Mouse (Mus musculus) heart, embryonic 11.5 days (tissue): ENCODE measurements around the gene Rbm19. TPM values are rescaled to one million over a fixed set of nuclear protein-coding genes. Genes with fewer than 3 reads are reported as not detected.

Experiments
- ATAC-seq: fragments of 200-750 bp; cut with Nextera tagmentation; replicated peaks from 2 replicates; pipeline ENCODE4 v1.8.0; 2017; ENCODE audit warnings: moderate library complexity; ENCODE audit not compliant: insufficient number of reproducible peaks, low FRiP score, low TSS enrichment
- H3K27ac ChIP-seq: fragments of 300-500 bp; sonication (generic); 2 replicates; pipeline ENCODE4 v1.5.1; 2014; ENCODE audit warnings: mild to moderate bottlenecking, low read depth, low read length
- H3K27me3 ChIP-seq: fragments of 300-500 bp; sonication (generic); 2 replicates; pipeline ENCODE4 v1.6.1; 2014; ENCODE audit warnings: mild to moderate bottlenecking, low read length, mixed read lengths; ENCODE audit not compliant: control insufficient read depth, insufficient read depth
- H3K36me3 ChIP-seq: fragments of 300-500 bp; sonication (generic); 2 replicates; pipeline ENCODE4 v1.6.1; 2014; ENCODE audit warnings: mild to moderate bottlenecking, low read length, moderate library complexity, mixed read lengths; ENCODE audit not compliant: control insufficient read depth, insufficient read depth
- H3K4me1 ChIP-seq: fragments of 300-500 bp; sonication (generic); 2 replicates; pipeline ENCODE4 v1.6.1; 2014; ENCODE audit warnings: low read length; ENCODE audit not compliant: control insufficient read depth, insufficient read depth
- H3K4me2 ChIP-seq: fragments of 300-500 bp; sonication (generic); 2 replicates; pipeline ENCODE4 v1.6.1; 2014; ENCODE audit warnings: mild to moderate bottlenecking, moderate library complexity
- H3K4me3 ChIP-seq: fragments of 300-500 bp; sonication (generic); 2 replicates; pipeline ENCODE4 v1.5.1; 2014; ENCODE audit warnings: low read depth, low read length
- H3K9ac ChIP-seq: fragments of 300-500 bp; sonication (generic); 2 replicates; pipeline ENCODE4 v1.6.1; 2014; ENCODE audit warnings: mild to moderate bottlenecking, low read depth, low read length, moderate library complexity
- H3K9me3 ChIP-seq: fragments of 300-500 bp; sonication (generic); replicated peaks from 2 replicates; pipeline ENCODE4 v1.6.1; 2016; ENCODE audit warnings: low read length; ENCODE audit not compliant: control insufficient read depth
- WGBS: fragments of 180-500 bp; shearing (Covaris S2); extraction: QIAGEN DNeasy Blood & Tissue Kit; methylation state at CpG from one replicate; pipeline ENCODE4 v1.1.7; 2014; ENCODE audit not compliant: insufficient replicate concordance; 5-methylcytosine and 5-hydroxymethylcytosine counted together
- polyA plus RNA-seq: library from polyadenylated mRNA; unstranded; fragments of >200 nt; fragmentation: Nextera tagmentation; extraction: Ambion mirVana; gene quantifications from 2 replicates; pipeline ENCODE4 v1.2.1, GENCODE M21; 2014

Gene Rbm19
- polyA plus RNA-seq, 1 experiment from 2014 or later, result 13.5 TPM

GRCm38 (mm10) chr5:120188541-120188940 is 72.3 kb downstream of the Rbm19 start:
- no peaks in the 10 kb centered on the region for H3K4me1 ChIP-seq
- no peak overlapping the region for H3K4me2 ChIP-seq
- no peak overlapping the region for H3K9ac ChIP-seq
- no peak overlapping the region for H3K27ac ChIP-seq
- ATAC-seq, result no peak
- no peak overlapping the region for H3K4me3 ChIP-seq
- H3K9me3 ChIP-seq, result no peaks in the 10 kb centered on the region
- 72% methylated on average over 7 of the region's 7 CpGs for WGBS
- H3K27me3 ChIP-seq, result no peaks in the 10 kb centered on the region
- no peaks in the 10 kb centered on the region for H3K36me3 ChIP-seq

- Histone ChIP-seq H3K4me3 (no peak overlapping the region), H3K9ac (no peak overlapping the region), H3K27ac (no peak overlapping the region), H3K4me2 (no peak overlapping the region), H3K27me3 (no peaks in the 10 kb centered on the region), H3K9me3 (no peaks in the 10 kb centered on the region), H3K36me3 (no peaks in the 10 kb centered on the region), H3K4me1 (peaks cover 7% of the 10 kb centered on the region; the same call in 1 of the 2 replicates)
- ATAC-seq, result no peak
- 86% methylated on average over 14 of the region's 14 CpGs for WGBS
These were observed 73.8 kb downstream of the Rbm19 start for GRCm38 (mm10) chr5:120190001-120190582.

GRCm38 (mm10) chr5:120191620-120192019 is 75.4 kb downstream of the Rbm19 start:
- no peaks in the 10 kb centered on the region for H3K9me3 ChIP-seq
- no peak overlapping the region for H3K9ac ChIP-seq
- H3K36me3 ChIP-seq, result no peaks in the 10 kb centered on the region
- peaks cover 9% of the 10 kb centered on the region for H3K4me1 ChIP-seq
- no peaks in the 10 kb centered on the region for H3K27me3 ChIP-seq
- no peak overlapping the region for H3K4me3 ChIP-seq
- no peak overlapping the region for H3K4me2 ChIP-seq
- H3K27ac ChIP-seq, result no peak overlapping the region
- no peak for ATAC-seq
- WGBS, result 80% methylated on average over 9 of the region's 9 CpGs

GRCm38 (mm10) chr5:120194309-120194941 is 78.2 kb downstream of the Rbm19 start:
- no peak overlapping the region for H3K9ac ChIP-seq
- no peaks in the 10 kb centered on the region for H3K27me3 ChIP-seq
- 45% methylated on average over 16 of the region's 16 CpGs for WGBS
- H3K36me3 ChIP-seq, result no peaks in the 10 kb centered on the region
- ATAC-seq, result no peak
- no peaks in the 10 kb centered on the region for H3K9me3 ChIP-seq
- H3K4me2 ChIP-seq, result no peak overlapping the region
- H3K27ac ChIP-seq, result no peak overlapping the region
- H3K4me1 ChIP-seq, result peaks cover 14% of the 10 kb centered on the region
- no peak overlapping the region for H3K4me3 ChIP-seq

- no peaks in the 10 kb centered on the region for H3K27me3 ChIP-seq
- no peak overlapping the region for H3K9ac ChIP-seq
- WGBS, result 41% methylated on average over 13 of the region's 13 CpGs
- H3K4me1 ChIP-seq, result peaks cover 14% of the 10 kb centered on the region
- ATAC-seq, result no peak
- peaks cover 1% of the 10 kb centered on the region for H3K36me3 ChIP-seq
- no peak overlapping the region for H3K4me2 ChIP-seq
- H3K27ac ChIP-seq, result no peak overlapping the region
- H3K9me3 ChIP-seq, result no peaks in the 10 kb centered on the region
- H3K4me3 ChIP-seq, result no peak overlapping the region
These were observed 78.7 kb downstream of the Rbm19 start for GRCm38 (mm10) chr5:120194948-120195347.

DNA sequence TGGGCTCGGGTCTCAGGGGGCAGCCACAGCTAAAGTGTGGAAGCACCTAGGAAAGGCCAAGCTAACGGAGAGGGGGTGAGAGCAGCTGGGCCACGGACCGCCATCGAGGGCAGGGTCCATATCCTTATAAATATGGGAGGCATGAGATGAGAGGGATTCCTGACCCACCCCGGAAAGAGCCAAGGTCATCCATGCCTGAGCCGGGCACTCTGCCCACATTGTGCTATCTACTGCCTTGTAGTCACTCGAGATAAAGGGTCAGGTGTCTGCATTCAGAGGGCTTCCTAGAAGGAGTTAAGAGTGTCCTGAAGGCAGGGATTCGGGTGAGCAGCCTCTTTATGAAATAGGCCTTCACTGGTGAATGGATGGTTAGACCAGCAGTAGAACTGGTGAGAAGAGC is 80.6 kb downstream of the Rbm19 start:
- no peak for ATAC-seq
- Histone ChIP-seq H3K9ac (no peak overlapping the region), H3K4me3 (no peak overlapping the region), H3K27ac (no peak overlapping the region), H3K27me3 (no peaks in the 10 kb centered on the region), H3K9me3 (no peaks in the 10 kb centered on the region), H3K4me2 (no peak overlapping the region), H3K4me1 (peaks cover 14% of the 10 kb centered on the region), H3K36me3 (peaks cover 5% of the 10 kb centered on the region)
- WGBS, result 75% methylated on average over 9 of the region's 9 CpGs

- ATAC-seq, result no peak
- WGBS, result 92% methylated on average over 10 of the region's 10 CpGs
- Histone ChIP-seq H3K4me1 (peaks cover 14% of the 10 kb centered on the region), H3K4me3 (no peak overlapping the region), H3K9ac (no peak overlapping the region), H3K4me2 (no peak overlapping the region), H3K27me3 (no peaks in the 10 kb centered on the region), H3K9me3 (no peaks in the 10 kb centered on the region), H3K27ac (no peak overlapping the region), H3K36me3 (peaks cover 5% of the 10 kb centered on the region)
These were observed 81.6 kb downstream of the Rbm19 start for GRCm38 (mm10) chr5:120197813-120198387.

DNA sequence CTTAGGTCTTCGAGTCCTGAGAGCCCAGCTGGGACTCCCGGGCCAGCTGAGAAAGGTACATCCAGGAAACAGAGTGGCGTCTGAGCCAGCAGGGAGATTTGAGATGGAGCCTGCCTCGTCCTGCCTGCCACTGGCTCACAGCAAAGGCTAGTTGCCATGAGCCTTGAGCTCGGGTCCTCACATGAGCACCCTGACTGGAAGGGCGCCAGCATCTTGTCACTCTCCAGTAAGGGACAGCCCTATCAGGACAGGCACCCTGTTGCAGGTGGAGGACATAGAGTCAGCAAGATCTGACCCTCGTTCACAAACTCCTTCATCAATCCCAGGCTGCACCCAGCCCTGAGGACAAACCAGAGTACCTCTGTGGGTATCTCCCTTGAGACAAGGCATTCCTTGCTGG is 83.6 kb downstream of the Rbm19 start:
- 88% methylated on average over 7 of the region's 7 CpGs for WGBS

More for the DNA sequence above, 83.6 kb downstream of the Rbm19 start:
- no peak for ATAC-seq
- no peak overlapping the region for H3K9ac ChIP-seq
- 0 out of 2 replicates have a peak, but pooled peaks cover 3% of the 10 kb centered on the region for H3K27me3 ChIP-seq
- H3K4me1 ChIP-seq, result peaks cover 9% of the 10 kb centered on the region
- no peak overlapping the region for H3K4me2 ChIP-seq
- no peaks in the 10 kb centered on the region for H3K9me3 ChIP-seq
- no peak overlapping the region for H3K4me3 ChIP-seq
- peaks cover 5% of the 10 kb centered on the region for H3K36me3 ChIP-seq
- H3K27ac ChIP-seq, result no peak overlapping the region
